13 mouse cellular contexts compared by ENCODE assay signal in the genomic region with DNA sequence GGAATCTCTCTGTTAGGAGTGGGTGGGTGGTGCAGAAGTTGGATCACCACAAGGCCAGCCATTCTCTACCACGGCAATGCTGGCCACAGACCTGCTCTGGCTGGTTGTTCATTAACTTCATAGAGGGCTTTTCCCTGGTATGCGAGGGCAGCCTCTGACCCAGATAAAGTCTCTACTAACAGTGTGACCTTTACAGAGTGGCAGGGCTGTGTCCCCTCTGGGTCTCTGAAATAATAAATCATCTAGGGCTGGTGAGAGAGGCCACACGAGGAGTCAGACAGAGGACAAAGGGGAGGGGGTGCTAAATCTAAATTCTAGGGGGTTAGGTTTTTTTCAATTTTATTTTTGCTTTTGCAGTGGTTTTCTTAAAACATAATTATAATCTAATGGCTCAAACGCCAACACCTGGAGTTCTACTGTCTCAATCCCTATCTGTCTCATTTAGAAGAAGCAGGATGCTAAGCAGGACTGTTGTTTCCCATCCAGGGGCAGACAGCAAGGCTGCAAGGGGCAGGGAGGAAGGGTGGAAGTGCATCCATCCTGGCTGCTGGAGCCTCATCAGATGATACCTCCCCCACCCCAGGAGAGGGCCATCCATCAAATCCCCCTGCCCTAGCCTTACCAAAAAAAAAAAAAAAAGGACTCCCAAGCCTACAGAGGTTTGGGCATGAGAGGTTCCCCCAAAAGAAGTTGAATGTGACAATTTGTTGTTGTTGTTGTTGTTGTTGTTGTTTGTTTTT.
DNase-seq lines count a peak whose midpoint lies in the region; ATAC-seq and TF ChIP-seq lines count a peak whose summit lies in the region.
"Had no signal": no experiment of that assay in that cellular context is flagged by ENCODE, and none has a peak within 500 bp of the region (broad histone marks: within the 10 kb centered on the region; RNA-seq: fewer than 3 reads in every experiment).

No protein-coding gene starts in this region.

- H3K36me3 ChIP-seq in hindbrain, embryonic 11.5 days (ENCODE audit: control insufficient read depth, insufficient read depth, low read length) = no peaks in the 10 kb centered on the region
- no peaks in the 10 kb centered on the region for H3K36me3 ChIP-seq in hindbrain, postnatal 0 days (ENCODE audit: insufficient read depth, low read length)
- H3K36me3 ChIP-seq in limb, embryonic 11.5 days (ENCODE audit: control insufficient read depth, insufficient read depth, low read length) = no peaks in the 10 kb centered on the region
- H3K36me3 ChIP-seq in stomach, embryonic 14.5 days (ENCODE audit: control insufficient read depth, insufficient read depth, low read length) = no peaks in the 10 kb centered on the region
- H3K36me3 ChIP-seq: heart, embryonic 13.5 days; neural tube, embryonic 13.5 days had no signal

- 0 out of 2 replicates have a peak, but pooled peaks have one; percentile 54 for ATAC-seq in hindbrain, embryonic 11.5 days (ENCODE audit: low FRiP score)
- ATAC-seq in hindbrain, postnatal 0 days = no peak
- ATAC-seq in limb, embryonic 11.5 days (ENCODE audit: insufficient number of reproducible peaks, low FRiP score, low TSS enrichment, low read depth) = no peak
- ATAC-seq in stomach, embryonic 14.5 days (ENCODE audit: insufficient number of reproducible peaks, insufficient read depth, low FRiP score, low read depth) = peak; percentile 74

- H3K9me3 ChIP-seq in hindbrain, embryonic 11.5 days (ENCODE audit: control insufficient read depth, low read length) = peaks cover 4% of the 10 kb centered on the region; the same call in 1 of the 2 replicates
- peaks cover 6% of the 10 kb centered on the region; the same call in 1 of the 2 replicates for H3K9me3 ChIP-seq in hindbrain, postnatal 0 days (ENCODE audit: low read length)
- H3K9me3 ChIP-seq in limb, embryonic 11.5 days (ENCODE audit: control insufficient read depth, low read length) = peaks cover 4% of the 10 kb centered on the region; the same call in 1 of the 2 replicates
- 0 out of 2 replicates have a peak, but pooled peaks cover 11% of the 10 kb centered on the region for H3K9me3 ChIP-seq in stomach, embryonic 14.5 days (ENCODE audit: control insufficient read depth, low read depth, low read length)
- H3K9me3 ChIP-seq: heart, embryonic 13.5 days had no signal

- no peak overlapping the region for H3K4me2 ChIP-seq in hindbrain, embryonic 11.5 days (replicated peaks; ENCODE audit: low read depth, low read length)
- no peak overlapping the region for H3K4me2 ChIP-seq in hindbrain, postnatal 0 days (ENCODE audit: low read depth, low read length)
- no peak overlapping the region for H3K4me2 ChIP-seq in limb, embryonic 11.5 days (ENCODE audit: low read depth, severe bottlenecking)
- H3K4me2 ChIP-seq in stomach, embryonic 14.5 days (replicated peaks; ENCODE audit: low read depth, low read length) = no peak overlapping the region
- H3K4me2 ChIP-seq: heart, embryonic 13.5 days; midbrain, embryonic 11.5 days; neural tube, embryonic 13.5 days had no signal

- WGBS in hindbrain, embryonic 11.5 days = 25% methylated on average over 4 of the region's 4 CpGs
- 41% methylated on average over 4 of the region's 4 CpGs for WGBS in hindbrain, postnatal 0 days
- WGBS in limb, embryonic 11.5 days = 13% methylated on average over 4 of the region's 4 CpGs
- 23% methylated on average over 4 of the region's 4 CpGs for WGBS in stomach, embryonic 14.5 days

- H3K27me3 ChIP-seq in hindbrain, embryonic 11.5 days (ENCODE audit: control insufficient read depth, insufficient read depth, low read length) = no peaks in the 10 kb centered on the region
- H3K27me3 ChIP-seq in hindbrain, postnatal 0 days (ENCODE audit: insufficient read depth, low read length) = no peaks in the 10 kb centered on the region
- H3K27me3 ChIP-seq in limb, embryonic 11.5 days (ENCODE audit: control insufficient read depth, insufficient read depth, low read length) = no peaks in the 10 kb centered on the region
- H3K27me3 ChIP-seq in stomach, embryonic 14.5 days (ENCODE audit: control insufficient read depth, insufficient read depth, low read length) = no peaks in the 10 kb centered on the region
- H3K27me3 ChIP-seq: heart, embryonic 13.5 days; neural tube, embryonic 13.5 days had no signal

- no peak overlapping the region for H3K4me3 ChIP-seq in hindbrain, embryonic 11.5 days (ENCODE audit: low read depth, low read length)
- no peak overlapping the region for H3K4me3 ChIP-seq in hindbrain, postnatal 0 days (ENCODE audit: low read length)
- no peak overlapping the region for H3K4me3 ChIP-seq in limb, embryonic 11.5 days (ENCODE audit: low read depth, low read length)
- H3K4me3 ChIP-seq in stomach, embryonic 14.5 days (ENCODE audit: low read depth, low read length) = no peak overlapping the region
- H3K4me3 ChIP-seq: heart, embryonic 13.5 days; neural tube, embryonic 13.5 days had no signal

- H3K4me1 ChIP-seq in hindbrain, embryonic 11.5 days (replicated peaks; ENCODE audit: control insufficient read depth, insufficient read depth, low read length) = 0 out of 2 replicates have a peak, but pooled peaks cover 2% of the 10 kb centered on the region
- H3K4me1 ChIP-seq in hindbrain, postnatal 0 days (ENCODE audit: insufficient read depth, low read length) = no peaks in the 10 kb centered on the region
- H3K4me1 ChIP-seq in limb, embryonic 11.5 days (ENCODE audit: control insufficient read depth, insufficient read depth, low read length) = peaks cover 10% of the 10 kb centered on the region
- peaks cover 14% of the 10 kb centered on the region; the same call in 1 of the 2 replicates for H3K4me1 ChIP-seq in stomach, embryonic 14.5 days (ENCODE audit: control insufficient read depth, insufficient read depth, low read length)

- no peak for DNase-seq in hindbrain, embryonic 11.5 days (ENCODE audit: low spot score)
- DNase-seq in hindbrain, postnatal 0 days (ENCODE audit: low spot score) = no peak
- peak; percentile 69 for DNase-seq in kidney, adult 18-20 months
- DNase-seq in limb, embryonic 11.5 days (ENCODE audit: low spot score) = peak; percentile 28
- DNase-seq in ovary, postnatal 14 days (ENCODE audit: low spot score) = no peak
- DNase-seq in urinary bladder, adult 2 months (ENCODE audit: low spot score) = no peak
- no peak for DNase-seq in right cerebral cortex, postnatal 36 days (ENCODE audit: low spot score in 2 of 2)
- DNase-seq: cerebellum, adult 8-10 months; left cerebral cortex, postnatal 4 days had no signal

- H3K9ac ChIP-seq in hindbrain, embryonic 11.5 days (ENCODE audit: low read depth, low read length) = no peak overlapping the region
- no peak overlapping the region for H3K9ac ChIP-seq in hindbrain, postnatal 0 days (replicated peaks; ENCODE audit: low read length)
- H3K9ac ChIP-seq in limb, embryonic 11.5 days (ENCODE audit: low read length) = no peak overlapping the region
- no peak overlapping the region for H3K9ac ChIP-seq in stomach, embryonic 14.5 days (replicated peaks; ENCODE audit: low read depth, low read length)
- H3K9ac ChIP-seq: heart, embryonic 13.5 days; neural tube, embryonic 13.5 days had no signal

- no peak for TF ChIP-seq CTCF in hindbrain, postnatal 0 days (IDR thresholded peaks at IDR 0.05; ENCODE audit: low read depth)

- H3K27ac ChIP-seq in hindbrain, embryonic 11.5 days (ENCODE audit: low read depth, low read length) = no peak overlapping the region
- no peak overlapping the region for H3K27ac ChIP-seq in hindbrain, postnatal 0 days
- H3K27ac ChIP-seq in limb, embryonic 11.5 days (replicated peaks; ENCODE audit: low read depth, low read length) = no peak overlapping the region; the same call in 1 of the 2 replicates
- peak overlapping the region; percentile 77; the same call in 1 of the 2 replicates for H3K27ac ChIP-seq in stomach, embryonic 14.5 days (ENCODE audit: low read length)
- H3K27ac ChIP-seq: heart, embryonic 13.5 days; neural tube, embryonic 13.5 days had no signal

Comparison
In these comparisons a context has a peak if more than half of its experiments do, and no peak if none do; other contexts are left out.
1. ATAC-seq: peak in hindbrain, embryonic 11.5 days (single experiment) and stomach, embryonic 14.5 days (single experiment); none in hindbrain, postnatal 0 days (single experiment) and limb, embryonic 11.5 days (single experiment).
2. DNase-seq: peak in kidney, adult 18-20 months (single experiment) and limb, embryonic 11.5 days (single experiment); none in hindbrain, embryonic 11.5 days (single experiment), hindbrain, postnatal 0 days (single experiment), ovary, postnatal 14 days (single experiment), urinary bladder, adult 2 months (single experiment) and right cerebral cortex, postnatal 36 days (0 of 2).